Mouse (Mus musculus): ENCODE data around the gene Anxa6.

Anxa6 gene

GRCm38 (mm10) chr11:54988754-54989349, 44.4 kb downstream of the Anxa6 start:
- DNase-seq = no peak

GRCm38 (mm10) chr11:54987974-54988373, 45.3 kb downstream of the Anxa6 start:
- DNase-seq = peak; percentile 73

- DNase-seq = no peak
Observed at GRCm38 (mm10) chr11:54985086-54985485, 48.2 kb downstream of the Anxa6 start.

GRCm38 (mm10) chr11:54984581-54984980, 48.7 kb downstream of the Anxa6 start:
- DNase-seq = no peak

GRCm38 (mm10) chr11:54984085-54984484, 49.2 kb downstream of the Anxa6 start:
- DNase-seq = peak; percentile 88

- DNase-seq = no peak
Observed at GRCm38 (mm10) chr11:54982520-54982919, 50.7 kb downstream of the Anxa6 start.

- no peak for DNase-seq
Observed at GRCm38 (mm10) chr11:54981630-54982029, 51.6 kb downstream of the Anxa6 start.

GRCm38 (mm10) chr11:54977385-54977937, 55.8 kb downstream of the Anxa6 start:
- no peak for DNase-seq

GRCm38 (mm10) chr11:54976351-54976750, 56.9 kb downstream of the Anxa6 start:
- no peak for DNase-seq

- no peak for DNase-seq
Observed at GRCm38 (mm10) chr11:54975756-54976155, 57.5 kb downstream of the Anxa6 start.

- no peak for DNase-seq
Observed at GRCm38 (mm10) chr11:54975340-54975739, 57.9 kb downstream of the Anxa6 start.

GRCm38 (mm10) chr11:54974639-54975038, 58.6 kb downstream of the Anxa6 start:
- no peak for DNase-seq

- peak; percentile 86 for DNase-seq
Observed at GRCm38 (mm10) chr11:54973481-54974212, 59.6 kb downstream of the Anxa6 start.

- DNase-seq = no peak
Observed at GRCm38 (mm10) chr11:54972789-54973188, 60.5 kb downstream of the Anxa6 start.

- DNase-seq = peak; percentile 38
Observed at GRCm38 (mm10) chr11:54972049-54972723, 61.1 kb downstream of the Anxa6 start.

- DNase-seq = peak; percentile 51
Observed at GRCm38 (mm10) chr11:54971365-54972048, 61.7 kb downstream of the Anxa6 start.

- no peak for DNase-seq
Observed at GRCm38 (mm10) chr11:54965234-54965633, 68.0 kb downstream of the Anxa6 start.

GRCm38 (mm10) chr11:54962810-54963209, 70.4 kb downstream of the Anxa6 start, which contains the start of gene Tnip1:
TSS of gene Tnip1 (minus strand) at chr11:54962917.
- peak; percentile 25 for DNase-seq

GRCm38 (mm10) chr11:54961921-54962320, 71.3 kb downstream of the Anxa6 start:
- no peak for DNase-seq

- DNase-seq = peak; percentile 26
Observed at GRCm38 (mm10) chr11:54961164-54961850, 71.9 kb downstream of the Anxa6 start.

- no peak for DNase-seq
Observed at GRCm38 (mm10) chr11:54960251-54960650, 73.0 kb downstream of the Anxa6 start.

- DNase-seq = peak; percentile 69
Observed at GRCm38 (mm10) chr11:54958571-54959073, 74.6 kb downstream of the Anxa6 start.

Data from lung, postnatal 36 days (tissue).